Mouse (Mus musculus): ENCODE results near the gene Thop1.

DNA sequence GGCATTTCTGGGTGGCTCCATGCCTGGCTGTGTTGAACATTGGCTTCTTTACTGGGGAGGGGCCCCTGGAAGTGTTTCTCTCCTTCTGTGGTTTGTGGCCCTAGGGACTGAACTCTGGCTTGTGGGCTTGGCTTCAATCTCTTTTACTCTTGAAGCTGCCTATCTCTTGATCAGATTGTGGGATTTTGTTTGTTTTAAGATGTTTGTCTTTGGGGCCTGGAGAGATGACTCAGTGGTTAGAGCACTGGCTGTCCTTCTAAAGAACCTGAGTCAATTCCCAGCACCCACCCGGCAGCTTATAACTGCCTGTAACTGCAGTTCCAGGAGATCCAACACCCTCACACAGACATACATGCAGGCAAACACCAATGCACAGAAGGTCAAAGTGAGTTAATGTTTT is 6.5 kb downstream of the Thop1 start:
- TF ChIP-seq CTCF (IDR thresholded peaks at IDR 0.05; ENCODE audit: low read depth): no peak
- no peak for TF ChIP-seq EP300 (IDR thresholded peaks at IDR 0.05; ENCODE audit: low read depth)
